Mouse (Mus musculus) liver, embryonic 11.5 days (tissue): Measurements from ENCODE around the gene Ankrd34a. TPM values are rescaled to one million over a fixed set of nuclear protein-coding genes. Genes with fewer than 3 reads are reported as not detected.

Experiments
- ATAC-seq: fragments of 200-750 bp; cut with Nextera tagmentation; replicated peaks from 2 replicates; pipeline ENCODE4 v1.8.0; 2017; ENCODE audit warnings: moderate number of reproducible peaks, mild to moderate bottlenecking, moderate TSS enrichment, moderate library complexity; ENCODE audit not compliant: low FRiP score
- DNase-seq: peaks from one replicate; pipeline ENCODE4 v3.0.0-alpha.2; 2017; ENCODE audit warnings: low spot score
- H3K27ac ChIP-seq: fragments of 300-500 bp; sonication (generic); 2 replicates; pipeline ENCODE4 v1.5.1; 2014; ENCODE audit warnings: mild to moderate bottlenecking, low read depth, low read length, control low read depth
- H3K27me3 ChIP-seq: fragments of 300-500 bp; sonication (generic); replicated peaks from 2 replicates; pipeline ENCODE4 v1.6.1; 2014; ENCODE audit warnings: low read length, mixed read lengths; ENCODE audit not compliant: control insufficient read depth, insufficient read depth
- H3K36me3 ChIP-seq: fragments of 300-500 bp; sonication (generic); 2 replicates; pipeline ENCODE4 v1.6.1; 2014; ENCODE audit warnings: mild to moderate bottlenecking, low read length, moderate library complexity, mixed read lengths; ENCODE audit not compliant: control insufficient read depth, insufficient read depth
- H3K4me1 ChIP-seq: fragments of 300-500 bp; sonication (generic); replicated peaks from 2 replicates; pipeline ENCODE4 v1.6.1; 2014; ENCODE audit warnings: low read length, mixed read lengths; ENCODE audit not compliant: control insufficient read depth, insufficient read depth
- H3K4me2 ChIP-seq: fragments of 300-500 bp; sonication (generic); 2 replicates; pipeline ENCODE4 v1.6.1; 2014; ENCODE audit warnings: mild to moderate bottlenecking, control low read depth, moderate library complexity
- H3K4me3 ChIP-seq: fragments of 300-500 bp; sonication (generic); 2 replicates; pipeline ENCODE4 v1.5.1; 2014; ENCODE audit warnings: low read depth, low read length, control low read depth
- H3K9ac ChIP-seq: fragments of 300-500 bp; sonication (generic); 2 replicates; pipeline ENCODE4 v1.6.1; 2014; ENCODE audit warnings: low read depth, low read length, control low read depth
- H3K9me3 ChIP-seq: fragments of 300-500 bp; sonication (generic); 2 replicates; pipeline ENCODE4 v1.6.1; 2016; ENCODE audit warnings: low read length, inconsistent platforms, mixed read lengths; ENCODE audit not compliant: control insufficient read depth
- WGBS: fragments of 180-500 bp; shearing (Covaris S2); extraction: QIAGEN DNeasy Blood & Tissue Kit; methylation state at CpG from one replicate; pipeline ENCODE4 v1.1.7; 2014; 5-methylcytosine and 5-hydroxymethylcytosine counted together
- polyA plus RNA-seq: library from polyadenylated mRNA; unstranded; fragments of >200 nt; fragmentation: Nextera tagmentation; extraction: Ambion mirVana; gene quantifications from 2 replicates; pipeline ENCODE4 v1.2.1, GENCODE M21; 2014

The Ankrd34a gene
- polyA plus RNA-seq, 1 experiment from 2014 or later: 1.1 TPM

GRCm38 (mm10) chr3:96559911-96560850, 36.3 kb upstream of the Ankrd34a start:
- Histone ChIP-seq H3K27ac (peak overlapping the region; percentile 33; the same call in 1 of the 2 replicates), H3K4me1 (peaks cover 31% of the 10 kb centered on the region), H3K9me3 (no peaks in the 10 kb centered on the region), H3K36me3 (peaks cover 20% of the 10 kb centered on the region), H3K4me3 (peak overlapping the region; percentile 82), H3K27me3 (no peaks in the 10 kb centered on the region), H3K9ac (peak overlapping the region; percentile 95), H3K4me2 (peak overlapping the region; percentile 82)
- no peak for DNase-seq
- 72% methylated on average over 23 of the region's 23 CpGs for WGBS
- ATAC-seq: no peak

DNA sequence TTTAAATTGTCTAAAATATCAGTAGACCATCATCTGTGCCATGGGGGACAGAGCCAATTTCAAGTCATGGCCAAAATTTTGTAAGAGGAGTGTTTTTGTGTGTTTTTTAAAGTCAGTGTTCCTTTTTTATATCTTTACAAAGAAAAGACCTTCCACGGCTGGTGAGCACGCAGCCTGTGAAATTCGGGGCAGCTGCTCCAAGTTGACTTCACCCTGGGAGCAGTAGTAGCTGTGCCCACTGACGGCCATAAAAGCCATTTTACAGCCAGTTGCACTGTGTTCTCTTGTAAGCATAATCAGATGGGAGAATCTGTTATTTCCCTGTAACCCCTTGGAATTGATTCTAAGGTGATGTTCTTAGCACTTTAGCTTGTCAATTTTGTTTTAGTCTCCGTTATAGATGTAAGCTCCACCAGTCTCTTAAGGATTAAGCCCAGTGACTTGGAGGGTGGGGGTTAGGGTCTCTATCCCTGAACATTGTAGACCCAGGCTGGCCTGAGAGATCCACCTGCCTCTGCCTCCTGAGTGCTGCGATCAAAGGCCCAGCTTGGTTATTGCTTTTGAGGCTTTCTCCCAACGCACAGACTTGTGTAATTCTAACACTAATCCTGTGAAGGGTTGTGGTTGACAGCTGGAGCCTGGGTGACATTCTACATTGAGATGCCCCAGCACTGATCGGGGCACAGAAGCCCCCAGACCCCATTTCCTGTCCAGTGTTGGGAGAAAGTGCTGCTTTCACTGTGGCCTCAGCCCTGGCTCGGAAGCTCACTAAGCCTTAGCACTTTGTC, 35.4 kb upstream of the Ankrd34a start:
- Histone ChIP-seq H3K4me1 (peaks cover 28% of the 10 kb centered on the region), H3K9me3 (no peaks in the 10 kb centered on the region), H3K36me3 (peaks cover 20% of the 10 kb centered on the region), H3K27ac (peak overlapping the region; percentile 40; the same call in 1 of the 2 replicates), H3K9ac (0 out of 2 replicates have a peak overlapping the region, but pooled peaks have one; percentile 6), H3K4me3 (peak overlapping the region; percentile 82), H3K27me3 (no peaks in the 10 kb centered on the region), H3K4me2 (peak overlapping the region; percentile 82)
- 76% methylated on average over 9 of the region's 9 CpGs for WGBS
- ATAC-seq: no peak
- no peak for DNase-seq

GRCm38 (mm10) chr3:96561946-96562681, 34.3 kb upstream of the Ankrd34a start:
- Histone ChIP-seq H3K36me3 (peaks cover 20% of the 10 kb centered on the region), H3K4me1 (peaks cover 23% of the 10 kb centered on the region), H3K4me3 (no peak overlapping the region), H3K9ac (no peak overlapping the region), H3K27me3 (no peaks in the 10 kb centered on the region), H3K4me2 (0 out of 2 replicates have a peak overlapping the region, but pooled peaks have one; percentile 5), H3K9me3 (no peaks in the 10 kb centered on the region), H3K27ac (peak overlapping the region; percentile 57; the same call in 1 of the 2 replicates)
- ATAC-seq: no peak
- DNase-seq: no peak
- 47% methylated on average over 10 of the region's 10 CpGs for WGBS

- Histone ChIP-seq H3K4me1 (peaks cover 23% of the 10 kb centered on the region), H3K27ac (no peak overlapping the region)
These were observed 33.2 kb upstream of the Ankrd34a start for GRCm38 (mm10) chr3:96563267-96563666.

GRCm38 (mm10) chr3:96563911-96564632, 32.4 kb upstream of the Ankrd34a start:
- peaks cover 20% of the 10 kb centered on the region for H3K36me3 ChIP-seq
- no peaks in the 10 kb centered on the region for H3K9me3 ChIP-seq
- no peak for DNase-seq
- H3K4me3 ChIP-seq: no peak overlapping the region
- H3K27me3 ChIP-seq: no peaks in the 10 kb centered on the region
- WGBS: 47% methylated on average over 10 of the region's 10 CpGs
- peak overlapping the region; percentile 39 for H3K4me2 ChIP-seq
- peak overlapping the region; percentile 54 for H3K27ac ChIP-seq
- peaks cover 23% of the 10 kb centered on the region for H3K4me1 ChIP-seq
- no peak overlapping the region for H3K9ac ChIP-seq
- 0 out of 2 replicates have a peak, but pooled peaks have one; percentile 27 for ATAC-seq

More at GRCm38 (mm10) chr3:96563267-96563666, 33.2 kb upstream of the Ankrd34a start:
- no peaks in the 10 kb centered on the region for H3K27me3 ChIP-seq
- WGBS: 79% methylated on average over 8 of the region's 8 CpGs
- H3K4me3 ChIP-seq: no peak overlapping the region
- H3K4me2 ChIP-seq: no peak overlapping the region
- H3K36me3 ChIP-seq: peaks cover 20% of the 10 kb centered on the region
- DNase-seq (no peak), ATAC-seq (no peak)
- no peak overlapping the region for H3K9ac ChIP-seq
- no peaks in the 10 kb centered on the region for H3K9me3 ChIP-seq

DNA sequence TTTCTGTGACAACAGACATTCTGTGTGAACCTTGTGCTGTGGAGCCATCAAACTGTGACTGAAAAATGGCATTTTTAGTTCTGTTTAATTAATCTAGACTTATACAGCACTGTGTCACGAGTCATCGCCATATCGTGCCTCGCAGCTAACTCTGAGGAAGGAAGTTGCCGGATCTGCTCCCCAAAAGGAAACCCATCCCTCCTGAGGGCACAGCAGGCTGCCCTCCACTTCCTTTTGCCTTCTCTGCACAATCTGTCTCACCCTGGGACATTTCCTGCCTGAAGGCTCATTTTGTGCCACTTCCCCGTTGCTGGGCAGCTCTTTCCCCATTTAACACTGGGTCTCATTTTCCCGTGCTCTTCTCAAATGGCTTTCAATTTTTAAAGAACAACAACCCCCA, 31.8 kb upstream of the Ankrd34a start:
- ATAC-seq (peak; percentile 30; the same call in 1 of the 2 replicates), DNase-seq (no peak)
- H3K27ac ChIP-seq: peak overlapping the region; percentile 54

GRCm38 (mm10) chr3:96565105-96565504, 31.3 kb upstream of the Ankrd34a start:
- no peak overlapping the region; the same call in 1 of the 2 replicates for H3K9ac ChIP-seq
- H3K27ac ChIP-seq: peak overlapping the region; percentile 54
- peaks cover 13% of the 10 kb centered on the region for H3K36me3 ChIP-seq
- DNase-seq (no peak), ATAC-seq (no peak)
- H3K4me1 ChIP-seq: peaks cover 15% of the 10 kb centered on the region
- 91% methylated on average over 2 of the region's 3 CpGs for WGBS
- H3K4me2 ChIP-seq: peak overlapping the region; percentile 39
- no peaks in the 10 kb centered on the region for H3K27me3 ChIP-seq
- no peaks in the 10 kb centered on the region for H3K9me3 ChIP-seq
- H3K4me3 ChIP-seq: 0 out of 2 replicates have a peak overlapping the region, but pooled peaks have one; percentile 8

More for the DNA sequence above, 31.8 kb upstream of the Ankrd34a start:
- 0 out of 2 replicates have a peak overlapping the region, but pooled peaks have one; percentile 8 for H3K4me3 ChIP-seq
- peaks cover 17% of the 10 kb centered on the region for H3K36me3 ChIP-seq
- H3K9me3 ChIP-seq: no peaks in the 10 kb centered on the region
- WGBS: 25% methylated on average over 7 of the region's 7 CpGs
- peak overlapping the region; percentile 39 for H3K4me2 ChIP-seq
- peaks cover 19% of the 10 kb centered on the region for H3K4me1 ChIP-seq
- no peaks in the 10 kb centered on the region for H3K27me3 ChIP-seq
- peak overlapping the region; percentile 27; the same call in 1 of the 2 replicates for H3K9ac ChIP-seq
